Mouse (Mus musculus) megakaryocyte progenitor cell, adult 5-6 weeks (primary cell): ENCODE data around the gene Mboat2. TPM values are rescaled to one million over a fixed set of nuclear protein-coding genes. Genes with fewer than 3 reads are reported as not detected.

ENCODE experiments used
- ATAC-seq: replicated peaks from 2 replicates; pipeline ENCODE4 v1.8.0; 2016; ENCODE audit warnings: mild to moderate bottlenecking, moderate TSS enrichment, inconsistent platforms; ENCODE audit not compliant: poor library complexity
- total RNA-seq, 2 experiments: library from RNA; stranded (forward) in 1 of 2; stranded (reverse) in 1 of 2; fragments of 157-497, 149-512 nt in 1 of 2; fragments of 200-1000 nt in 1 of 2; gene quantifications; 2 replicates each; pipeline versions ENCODE4 v1.2.3 to v1.2.4; 2015 to 2017

Gene Mboat2
- total RNA-seq (2015) = 2.7 TPM in 2 replicates
- total RNA-seq (2017) = 1.8 and 7.7 TPM in 2 replicates

GRCm38 (mm10) chr12:24830766-24831152, at the start of gene Mboat2:
Mboat2 (plus strand) TSS chr12:24830879.
- peak; percentile 52 for ATAC-seq

GRCm38 (mm10) chr12:24783735-24784134, 46.9 kb upstream of the Mboat2 start:
- no peak for ATAC-seq

GRCm38 (mm10) chr12:24785882-24786281, 44.8 kb upstream of the Mboat2 start:
- peak; percentile 81 for ATAC-seq

- no peak for ATAC-seq
Observed at GRCm38 (mm10) chr12:24786316-24786715, 44.4 kb upstream of the Mboat2 start.

GRCm38 (mm10) chr12:24789659-24790058, 41.0 kb upstream of the Mboat2 start:
- no peak for ATAC-seq

- ATAC-seq = peak; percentile 71
Observed at GRCm38 (mm10) chr12:24811230-24811629, 19.4 kb upstream of the Mboat2 start.

- no peak for ATAC-seq
Observed at GRCm38 (mm10) chr12:24811906-24812305, 18.8 kb upstream of the Mboat2 start.

GRCm38 (mm10) chr12:24822831-24823230, 7.8 kb upstream of the Mboat2 start:
- 0 out of 2 replicates have a peak, but pooled peaks have one; percentile 11 for ATAC-seq

GRCm38 (mm10) chr12:24823636-24824354, 6.9 kb upstream of the Mboat2 start:
- no peak for ATAC-seq

GRCm38 (mm10) chr12:24830086-24830485, 593 bp upstream of the Mboat2 start:
- ATAC-seq = no peak

GRCm38 (mm10) chr12:24831153-24831963, 679 bp downstream of the Mboat2 start:
- peak; percentile 79 for ATAC-seq

- ATAC-seq = no peak
Observed at GRCm38 (mm10) chr12:24831964-24832427, 1.3 kb downstream of the Mboat2 start.

GRCm38 (mm10) chr12:24832438-24832837, 1.8 kb downstream of the Mboat2 start:
- no peak for ATAC-seq

GRCm38 (mm10) chr12:24837947-24838346, 7.3 kb downstream of the Mboat2 start:
- no peak for ATAC-seq

- ATAC-seq = no peak
Observed at GRCm38 (mm10) chr12:24841115-24841879, 10.6 kb downstream of the Mboat2 start.

- no peak for ATAC-seq
Observed at GRCm38 (mm10) chr12:24842299-24842910, 11.7 kb downstream of the Mboat2 start.

GRCm38 (mm10) chr12:24843395-24844072, 12.9 kb downstream of the Mboat2 start:
- ATAC-seq = peak; percentile 18; the same call in 1 of the 2 replicates

- peak; percentile 69 for ATAC-seq
Observed at GRCm38 (mm10) chr12:24845344-24845743, 14.7 kb downstream of the Mboat2 start.

- no peak for ATAC-seq
Observed at GRCm38 (mm10) chr12:24848107-24848506, 17.4 kb downstream of the Mboat2 start.

GRCm38 (mm10) chr12:24857354-24857753, 26.7 kb downstream of the Mboat2 start:
- peak; percentile 29; the same call in 1 of the 2 replicates for ATAC-seq
